Mouse (Mus musculus) skeletal muscle tissue, postnatal 0 days (tissue): Measurements from ENCODE around the gene Maob. TPM values are rescaled to one million over a fixed set of nuclear protein-coding genes. Genes with fewer than 3 reads are reported as not detected.

Source experiments
- polyA plus RNA-seq: library from polyadenylated mRNA; unstranded; fragments of >200 nt; fragmentation: Nextera tagmentation; extraction: Ambion mirVana; gene quantifications from 2 replicates; pipeline ENCODE4 v1.2.1, GENCODE M21; 2015

Maob gene
- polyA plus RNA-seq = 7.9 and 15.5 TPM in 2 replicates

GRCm38 (mm10) chrX:16817261-16817769, at the start of gene Maob:
Gene Maob (minus strand): TSS chrX:16817366.

Other genes with a start within 250 kb of the Maob start
- gene Maoa, start 197.7 kb downstream of the Maob start, polyA plus RNA-seq = 5.5 and 6.2 TPM in 2 replicates
- 0.28 and 0.34 TPM in 2 replicates for gene Ndp, start 94.4 kb upstream of the Maob start, polyA plus RNA-seq